Mouse (Mus musculus) stomach, postnatal 0 days (tissue): ENCODE data around the gene Selenom. TPM values are rescaled to one million over a fixed set of nuclear protein-coding genes. Genes with fewer than 3 reads are reported as not detected.

Experiments
- ATAC-seq: fragments of 200-750 bp; cut with Nextera tagmentation; 2 replicates; pipeline ENCODE4 v1.8.0; 2017; ENCODE audit not compliant: low FRiP score, low TSS enrichment
- DNase-seq: peaks from one replicate; pipeline ENCODE4 v3.0.0-alpha.2; 2016; ENCODE audit warnings: low spot score
- H3K27ac ChIP-seq: fragments of 300-500 bp; sonication (generic); replicated peaks from 2 replicates; pipeline ENCODE4 v1.5.1; 2014; ENCODE audit warnings: mild to moderate bottlenecking, control low read depth
- H3K27me3 ChIP-seq: fragments of 300-500 bp; sonication (generic); 2 replicates; pipeline ENCODE4 v1.6.1; 2014; ENCODE audit warnings: low read length; ENCODE audit not compliant: control insufficient read depth, insufficient read depth
- H3K36me3 ChIP-seq: fragments of 300-500 bp; sonication (generic); 2 replicates; pipeline ENCODE4 v1.6.1; 2014; ENCODE audit warnings: low read length, mixed read lengths; ENCODE audit not compliant: control insufficient read depth, insufficient read depth
- H3K4me1 ChIP-seq: fragments of 300-500 bp; sonication (generic); replicated peaks from 2 replicates; pipeline ENCODE4 v1.6.1; 2014; ENCODE audit warnings: antibody characterized with exemption; ENCODE audit not compliant: control insufficient read depth, insufficient read depth
- H3K4me2 ChIP-seq: fragments of 300-500 bp; sonication (generic); replicated peaks from 2 replicates; pipeline ENCODE4 v1.6.1; 2014; ENCODE audit warnings: low read depth, mild to moderate bottlenecking, control low read depth, moderate library complexity
- H3K4me3 ChIP-seq: fragments of 300-500 bp; sonication (generic); 2 replicates; pipeline ENCODE4 v1.5.1; 2014; ENCODE audit warnings: low read depth, low read length, control low read depth
- H3K9ac ChIP-seq: fragments of 300-500 bp; sonication (generic); 2 replicates; pipeline ENCODE4 v1.6.1; 2014; ENCODE audit warnings: mild to moderate bottlenecking, low read length, control low read depth, mixed read lengths
- H3K9me3 ChIP-seq: fragments of 300-500 bp; sonication (generic); 2 replicates; pipeline ENCODE4 v1.6.1; 2016; ENCODE audit warnings: low read length; ENCODE audit not compliant: control insufficient read depth
- CTCF ChIP-seq: IDR thresholded peaks from 2 replicates; pipeline ENCODE4 v1.5.1; 2016; ENCODE audit warnings: antibody characterized with exemption, low read depth, mild to moderate bottlenecking, moderate library complexity
- EP300 ChIP-seq: optimal IDR thresholded peaks from 2 replicates; pipeline ENCODE3; 2016; ENCODE audit warnings: antibody characterized with exemption
- WGBS: fragments of 180-500 bp; shearing (Covaris S2); extraction: QIAGEN DNeasy Blood & Tissue Kit; methylation state at CpG from one replicate; pipeline ENCODE4 v1.1.7; 2014; 5-methylcytosine and 5-hydroxymethylcytosine counted together
- polyA plus RNA-seq: library from polyadenylated mRNA; unstranded; fragments of >200 nt; fragmentation: Nextera tagmentation; extraction: Ambion mirVana; gene quantifications from 2 replicates; pipeline ENCODE4 v1.2.1, GENCODE M21; 2015

The Selenom gene
- polyA plus RNA-seq, 1 experiment from 2014 or later, result 191 TPM

- Histone ChIP-seq H3K4me3 (no peak overlapping the region), H3K9me3 (no peaks in the 10 kb centered on the region), H3K36me3 (no peaks in the 10 kb centered on the region), H3K9ac (0 out of 2 replicates have a peak overlapping the region, but pooled peaks have one; percentile 18), H3K27ac (peak overlapping the region; percentile 66), H3K27me3 (no peaks in the 10 kb centered on the region), H3K4me2 (no peak overlapping the region), H3K4me1 (peaks cover 4% of the 10 kb centered on the region; the same call in 1 of the 2 replicates)
- TF ChIP-seq CTCF, result no peak
- TF ChIP-seq EP300, result no peak
- DNase-seq, result peak; percentile 26
- peak; percentile 81 for ATAC-seq
- 38% methylated on average over 4 of the region's 4 CpGs for WGBS
Measured at GRCm38 (mm10) chr11:3566018-3566417, 51.5 kb downstream of the Selenom start.

Other genes starting within 250 kb of the Selenom start
- 103 and 109 TPM in 2 replicates for gene Drg1, start 248.3 kb upstream of the Selenom start, polyA plus RNA-seq
- gene Patz1, start 225.8 kb upstream of the Selenom start, polyA plus RNA-seq, result 12.2 and 14.1 TPM in 2 replicates
- gene Pik3ip1, start 184.3 kb upstream of the Selenom start, polyA plus RNA-seq, result 8.9 and 9.0 TPM in 2 replicates
- 69.3 and 73.9 TPM in 2 replicates for gene Limk2, start 105.5 kb upstream of the Selenom start, polyA plus RNA-seq
- gene Rnf185, start 62.3 kb upstream of the Selenom start, polyA plus RNA-seq, result 19.4 and 20.9 TPM in 2 replicates
- 9.4 and 11.0 TPM in 2 replicates for gene Pla2g3, start 26.4 kb upstream of the Selenom start, polyA plus RNA-seq
- gene Inpp5j, start 9.9 kb upstream of the Selenom start, polyA plus RNA-seq, result 2.4 and 2.7 TPM in 2 replicates
- gene Smtn, start 25.9 kb downstream of the Selenom start, polyA plus RNA-seq, result 103 TPM in 2 replicates
- 6.9 and 8.8 TPM in 2 replicates for gene Morc2a, start 134.5 kb downstream of the Selenom start, polyA plus RNA-seq